Mouse (Mus musculus) neural tube, embryonic 14.5 days (tissue): ENCODE measurements at regions not wholly inside any gene's neighbourhood (a gene's known extent, or its start where the extent isn't known, plus 50 kb on each side); places are given as distances from the start of the nearest gene placed in this dataset.

Experiments
- ATAC-seq: fragments of 200-750 bp; cut with Nextera tagmentation; 2 replicates; pipeline ENCODE4 v1.8.0; 2017; ENCODE audit warnings: low read depth, mild to moderate bottlenecking, moderate TSS enrichment, moderate library complexity
- H3K27ac ChIP-seq: fragments of 300-500 bp; sonication (generic); 2 replicates; pipeline ENCODE4 v1.5.1; 2014; ENCODE audit warnings: low read depth, mild to moderate bottlenecking, control low read depth, low read length, moderate library complexity, mixed read lengths
- H3K27me3 ChIP-seq: fragments of 300-500 bp; sonication (generic); 2 replicates; pipeline ENCODE4 v1.6.1; 2014; ENCODE audit warnings: low read length; ENCODE audit not compliant: control insufficient read depth, insufficient read depth
- H3K36me3 ChIP-seq: fragments of 300-500 bp; sonication (generic); 2 replicates; pipeline ENCODE4 v1.6.1; 2014; ENCODE audit warnings: low read length, mixed read lengths; ENCODE audit not compliant: control insufficient read depth, insufficient read depth
- H3K4me1 ChIP-seq: fragments of 300-500 bp; sonication (generic); 2 replicates; pipeline ENCODE4 v1.6.1; 2014; ENCODE audit warnings: low read length; ENCODE audit not compliant: control insufficient read depth, insufficient read depth
- H3K4me2 ChIP-seq: fragments of 300-500 bp; sonication (generic); 2 replicates; pipeline ENCODE4 v1.6.1; 2014; ENCODE audit warnings: mild to moderate bottlenecking, low read depth, low read length, control low read depth
- H3K4me3 ChIP-seq: fragments of 300-500 bp; sonication (generic); 2 replicates; pipeline ENCODE4 v1.5.1; 2014; ENCODE audit warnings: low read depth, low read length, control low read depth, mixed read lengths
- H3K9ac ChIP-seq: fragments of 300-500 bp; sonication (generic); replicated peaks from 2 replicates; pipeline ENCODE4 v1.6.1; 2014; ENCODE audit warnings: low read depth, mild to moderate bottlenecking, control low read depth, low read length, mixed read lengths
- H3K9me3 ChIP-seq: fragments of 300-500 bp; sonication (generic); 2 replicates; pipeline ENCODE4 v1.6.1; 2016; ENCODE audit warnings: low read length; ENCODE audit not compliant: control insufficient read depth
- WGBS: fragments of 180-500 bp; shearing (Covaris S2); extraction: QIAGEN DNeasy Blood & Tissue Kit; methylation state at CpG from one replicate; pipeline ENCODE4 v1.1.7; 2014; 5-methylcytosine and 5-hydroxymethylcytosine counted together

DNA sequence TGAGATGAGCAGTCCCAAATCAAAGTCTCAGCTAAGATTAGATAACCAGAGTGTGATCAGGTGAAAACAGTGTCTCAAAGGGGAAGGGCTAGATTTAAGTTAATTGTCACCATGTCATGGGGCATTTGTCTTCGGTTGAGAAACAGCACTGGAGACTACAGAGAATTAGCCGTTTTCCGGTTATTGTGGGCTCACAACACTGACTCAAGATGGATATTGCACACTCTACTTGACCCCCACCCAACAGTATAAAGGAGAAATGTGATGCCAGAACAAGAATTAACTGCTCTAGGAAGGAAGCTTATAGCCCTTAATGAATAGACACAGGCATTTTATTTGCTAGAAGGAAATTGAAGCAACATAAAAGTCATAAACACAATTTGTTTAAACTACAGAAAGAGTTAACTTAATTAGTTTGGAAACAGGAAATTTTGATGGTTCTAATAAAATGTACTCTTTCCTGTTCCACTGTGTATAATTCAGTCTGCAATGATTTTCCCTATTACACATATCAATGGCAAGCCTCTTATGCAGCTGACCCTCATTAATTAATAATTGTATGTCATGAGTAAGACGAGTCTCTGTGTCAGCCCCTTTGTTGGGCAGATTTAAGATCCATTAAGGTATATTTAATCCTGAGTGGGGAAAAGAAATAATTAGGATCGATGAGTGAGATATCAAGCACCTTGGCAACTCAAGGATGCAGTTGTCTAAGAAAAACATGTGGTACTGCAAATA, 277.4 kb upstream of the Tmeff2 start:
- WGBS = 34% methylated on average over 5 of the region's 5 CpGs
- Histone ChIP-seq H3K4me1 (no peaks in the 10 kb centered on the region), H3K9me3 (no peaks in the 10 kb centered on the region), H3K36me3 (no peaks in the 10 kb centered on the region), H3K27me3 (no peaks in the 10 kb centered on the region), H3K4me2 (no peak overlapping the region), H3K9ac (no peak overlapping the region), H3K27ac (no peak overlapping the region), H3K4me3 (no peak overlapping the region)
- ATAC-seq = peak; percentile 60; the same call in 1 of the 2 replicates

DNA sequence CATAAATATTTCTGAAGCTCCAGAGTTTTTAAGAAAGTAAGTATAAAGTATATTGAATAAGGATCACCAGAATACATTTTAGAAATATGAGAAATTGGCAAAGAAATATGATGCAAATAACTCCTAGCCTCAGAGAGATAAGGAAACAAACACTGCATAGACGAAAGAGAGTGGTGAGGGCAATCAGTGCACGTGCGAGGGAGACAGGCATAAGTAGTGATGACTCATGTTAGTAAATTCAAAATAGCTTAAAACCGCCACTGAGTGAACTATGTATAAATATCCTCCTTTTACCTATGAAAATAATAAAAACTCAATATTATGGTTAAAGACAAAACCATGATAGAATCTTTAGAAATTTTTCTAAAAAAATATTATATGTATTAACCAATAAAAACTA, 271.4 kb upstream of the Tmeff2 start:
- Histone ChIP-seq H3K27ac (no peak overlapping the region), H3K4me3 (no peak overlapping the region), H3K27me3 (no peaks in the 10 kb centered on the region), H3K9me3 (no peaks in the 10 kb centered on the region), H3K4me2 (no peak overlapping the region), H3K9ac (no peak overlapping the region), H3K36me3 (no peaks in the 10 kb centered on the region), H3K4me1 (no peaks in the 10 kb centered on the region)
- ATAC-seq = no peak
- WGBS = 62% methylated on average over 4 of the region's 4 CpGs

DNA sequence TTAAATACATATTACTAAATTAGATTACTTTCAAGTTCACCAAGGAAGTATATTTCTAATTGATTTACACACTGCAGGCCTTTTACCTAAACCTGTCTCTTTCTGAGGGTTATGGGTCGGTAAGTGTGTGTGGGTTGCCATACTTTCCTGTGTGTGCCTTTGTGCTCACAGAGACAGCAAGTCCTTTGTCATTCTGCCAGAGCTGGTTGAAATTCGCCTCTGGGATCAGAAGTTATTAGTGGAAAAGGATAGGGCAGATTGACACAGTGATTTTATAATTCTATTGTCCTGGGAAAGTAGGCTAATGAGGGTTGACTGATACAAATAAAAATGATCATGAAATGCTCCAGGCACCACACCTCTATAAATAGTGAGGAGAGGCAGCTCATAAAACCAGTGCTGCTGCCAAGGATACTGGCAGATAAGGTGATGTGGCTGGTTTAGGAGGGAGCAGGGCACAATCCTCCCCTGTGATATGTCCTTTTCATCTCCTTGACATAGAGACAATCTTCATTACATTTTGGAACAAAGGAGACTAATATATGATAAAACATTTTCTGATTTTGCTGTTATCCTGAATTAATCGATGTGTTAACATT, 270.9 kb upstream of the Tmeff2 start:
- Histone ChIP-seq H3K9me3 (no peaks in the 10 kb centered on the region), H3K9ac (no peak overlapping the region), H3K4me1 (no peaks in the 10 kb centered on the region), H3K4me3 (no peak overlapping the region), H3K36me3 (no peaks in the 10 kb centered on the region), H3K4me2 (no peak overlapping the region), H3K27ac (no peak overlapping the region), H3K27me3 (no peaks in the 10 kb centered on the region)
- 46% methylated on average over 3 of the region's 3 CpGs for WGBS
- peak; percentile 81 for ATAC-seq

DNA sequence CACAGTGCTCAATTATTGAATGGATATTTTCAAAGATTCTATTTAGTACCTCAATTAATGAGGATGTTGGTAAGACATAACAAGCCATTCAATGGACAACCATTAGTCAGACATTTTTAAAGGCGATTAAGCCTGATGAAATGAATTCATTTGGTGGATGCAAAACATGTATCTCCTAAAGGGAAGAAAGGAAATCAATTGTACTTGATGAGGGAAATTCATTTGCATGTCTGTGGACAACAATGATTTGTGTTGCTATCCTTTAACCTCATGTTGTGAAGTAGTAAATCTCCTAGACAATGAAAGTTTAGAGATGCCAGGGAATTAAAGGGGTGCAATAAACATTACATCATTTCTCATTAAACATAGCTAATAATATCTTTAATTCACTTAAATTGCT, 262.5 kb upstream of the Tmeff2 start:
- Histone ChIP-seq H3K36me3 (no peaks in the 10 kb centered on the region), H3K27me3 (no peaks in the 10 kb centered on the region), H3K4me2 (no peak overlapping the region), H3K4me3 (no peak overlapping the region), H3K27ac (no peak overlapping the region), H3K4me1 (no peaks in the 10 kb centered on the region), H3K9ac (no peak overlapping the region), H3K9me3 (no peaks in the 10 kb centered on the region)
- no peak for ATAC-seq
- WGBS = 31% methylated on average over 1 of the region's 1 CpGs

DNA sequence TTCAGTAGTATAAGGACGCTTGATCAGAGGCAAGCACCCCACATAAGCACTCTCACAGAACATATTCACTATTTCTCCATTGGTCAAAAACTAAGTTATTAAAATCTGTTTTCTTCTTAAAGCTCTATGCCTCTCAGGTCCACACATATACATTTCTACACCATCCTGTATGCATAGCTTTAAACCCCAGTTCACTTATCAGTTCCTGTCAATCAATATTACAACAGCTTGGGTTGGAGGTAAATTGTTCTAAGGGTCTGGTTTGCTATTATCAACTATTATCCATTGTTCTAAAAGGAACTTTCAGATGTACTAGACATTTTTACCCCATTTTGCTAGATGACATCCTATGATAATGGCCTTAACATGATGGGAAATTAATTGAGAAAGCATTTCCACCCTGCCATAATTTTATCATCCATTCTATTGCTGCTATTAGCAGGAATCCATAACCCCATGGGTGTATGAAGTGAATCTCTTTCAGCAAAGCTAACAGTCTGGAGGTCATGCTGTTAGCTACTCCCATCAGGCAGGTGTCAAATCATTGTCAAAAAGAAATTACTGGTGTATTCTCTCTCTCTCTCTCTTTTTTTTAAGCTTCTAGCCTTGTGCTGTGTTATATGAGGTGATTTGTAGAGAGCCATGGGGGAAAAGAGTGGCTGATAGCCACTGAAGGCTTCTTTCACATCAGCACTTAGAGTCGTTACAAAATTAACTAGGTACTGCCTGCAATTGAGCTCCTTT, 253.3 kb upstream of the Tmeff2 start:
- no peaks in the 10 kb centered on the region for H3K4me1 ChIP-seq
- no peaks in the 10 kb centered on the region for H3K9me3 ChIP-seq
- no peak overlapping the region for H3K4me3 ChIP-seq
- 62% methylated on average over 2 of the region's 2 CpGs for WGBS
- no peak overlapping the region for H3K9ac ChIP-seq
- ATAC-seq = peak; percentile 71
- no peaks in the 10 kb centered on the region for H3K27me3 ChIP-seq
- no peaks in the 10 kb centered on the region for H3K36me3 ChIP-seq
- no peak overlapping the region for H3K27ac ChIP-seq
- no peak overlapping the region for H3K4me2 ChIP-seq

DNA sequence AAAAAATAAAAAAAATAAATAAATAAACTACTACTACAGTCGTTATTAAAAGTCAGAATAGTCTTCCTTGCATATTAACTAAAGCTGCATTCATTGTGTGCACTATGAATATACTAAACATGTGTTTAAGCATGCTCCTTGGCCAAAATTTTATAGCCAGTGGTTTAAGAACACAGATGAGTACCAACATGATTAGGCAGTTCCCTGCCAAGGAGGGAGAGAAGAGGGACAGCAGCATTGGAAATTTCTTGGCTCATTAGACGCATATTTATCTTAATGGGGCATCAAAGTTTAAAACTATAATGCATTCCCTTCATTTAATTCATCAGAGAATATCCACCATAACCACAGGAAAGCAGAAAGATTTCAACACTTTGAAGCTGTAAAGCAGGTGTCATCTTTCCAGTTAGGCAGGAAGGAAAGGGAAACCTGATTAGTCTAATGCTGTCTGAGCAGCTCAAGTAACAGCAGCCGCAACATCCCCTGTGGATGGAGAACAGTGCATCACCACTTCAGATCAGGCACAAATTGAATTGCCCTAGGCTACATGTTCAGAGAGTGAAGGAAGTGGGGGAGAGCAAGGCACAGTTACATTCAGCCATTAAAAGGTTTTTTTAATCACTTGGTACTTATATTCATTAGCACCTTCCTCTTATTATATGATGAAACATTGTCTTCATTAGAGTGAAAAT, 248.3 kb upstream of the Tmeff2 start:
- H3K9ac ChIP-seq = no peak overlapping the region
- WGBS = 47% methylated on average over 3 of the region's 3 CpGs
- H3K36me3 ChIP-seq = no peaks in the 10 kb centered on the region
- H3K4me1 ChIP-seq = no peaks in the 10 kb centered on the region
- H3K4me3 ChIP-seq = no peak overlapping the region
- no peaks in the 10 kb centered on the region for H3K9me3 ChIP-seq
- no peaks in the 10 kb centered on the region for H3K27me3 ChIP-seq
- H3K27ac ChIP-seq = no peak overlapping the region
- ATAC-seq = peak; percentile 93; the same call in 1 of the 2 replicates
- no peak overlapping the region for H3K4me2 ChIP-seq

DNA sequence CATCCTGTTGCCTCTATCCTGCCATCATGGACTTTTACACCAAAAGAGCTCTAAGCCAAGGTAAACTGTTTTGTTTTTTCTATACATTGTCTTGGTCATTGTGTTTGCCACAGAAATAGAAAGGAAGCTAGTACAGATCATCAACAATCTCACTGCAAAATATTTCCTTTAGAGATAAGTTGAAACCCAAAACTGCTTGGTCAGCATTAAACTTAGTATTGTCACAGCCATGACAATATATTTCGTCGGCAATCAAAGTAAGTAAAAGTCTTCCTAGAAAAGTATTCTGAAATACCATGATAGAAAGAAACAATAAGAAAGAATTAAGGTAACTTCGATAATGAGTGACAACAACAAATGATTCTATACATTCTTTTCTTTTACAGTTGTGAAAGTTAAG, 235.3 kb upstream of the Tmeff2 start:
- WGBS = 93% methylated on average over 3 of the region's 3 CpGs
- Histone ChIP-seq H3K27me3 (no peaks in the 10 kb centered on the region), H3K9me3 (no peaks in the 10 kb centered on the region), H3K9ac (no peak overlapping the region), H3K4me2 (no peak overlapping the region), H3K4me3 (no peak overlapping the region), H3K36me3 (no peaks in the 10 kb centered on the region), H3K4me1 (no peaks in the 10 kb centered on the region), H3K27ac (no peak overlapping the region)
- no peak for ATAC-seq

DNA sequence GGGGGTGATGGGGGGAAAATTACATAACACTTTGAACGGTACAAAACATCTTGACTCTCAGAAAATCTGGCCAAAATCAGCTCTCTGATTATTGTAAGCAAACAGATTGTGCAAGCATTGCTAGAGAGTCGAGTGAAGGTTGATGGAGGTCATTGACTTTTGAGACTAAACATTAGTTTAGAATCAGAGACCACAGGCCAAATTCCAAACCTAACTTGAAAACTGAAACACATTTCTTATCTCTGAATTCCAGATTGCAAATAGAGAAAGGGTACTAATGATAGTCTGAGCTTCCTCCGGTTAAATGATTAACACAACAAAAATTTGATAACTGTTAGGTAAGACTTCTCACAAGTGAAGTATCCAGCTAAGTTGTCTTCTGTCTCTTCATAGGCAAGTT, 217.5 kb upstream of the Tmeff2 start:
- H3K4me3 ChIP-seq = no peak overlapping the region
- H3K36me3 ChIP-seq = no peaks in the 10 kb centered on the region
- no peak overlapping the region for H3K9ac ChIP-seq
- H3K9me3 ChIP-seq = no peaks in the 10 kb centered on the region
- WGBS = 91% methylated on average over 3 of the region's 3 CpGs
- ATAC-seq = no peak
- no peaks in the 10 kb centered on the region for H3K4me1 ChIP-seq
- H3K4me2 ChIP-seq = no peak overlapping the region
- no peaks in the 10 kb centered on the region for H3K27me3 ChIP-seq
- no peak overlapping the region for H3K27ac ChIP-seq

DNA sequence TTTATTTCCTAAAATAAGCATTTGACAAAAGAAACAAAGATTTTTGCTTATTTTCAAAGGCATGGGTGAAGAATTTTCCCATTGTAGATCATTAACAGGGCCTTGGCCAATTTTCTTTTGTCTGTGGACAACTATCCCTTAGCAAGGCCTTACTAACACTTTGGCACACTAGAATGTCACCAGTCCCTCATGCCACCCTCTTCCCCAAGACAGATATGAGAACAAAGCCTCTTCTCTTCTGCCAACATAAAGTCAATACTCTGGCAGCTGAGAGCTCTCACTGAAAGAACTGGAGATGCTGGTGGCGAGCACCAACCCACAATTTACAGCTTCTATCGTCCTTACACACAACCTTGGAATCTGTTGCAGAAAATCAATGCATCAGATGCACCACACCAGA, 215.1 kb upstream of the Tmeff2 start:
- Histone ChIP-seq H3K9ac (no peak overlapping the region), H3K27ac (no peak overlapping the region; the same call in 1 of the 2 replicates), H3K4me3 (no peak overlapping the region), H3K4me2 (no peak overlapping the region), H3K27me3 (no peaks in the 10 kb centered on the region), H3K4me1 (no peaks in the 10 kb centered on the region), H3K36me3 (no peaks in the 10 kb centered on the region), H3K9me3 (no peaks in the 10 kb centered on the region)
- ATAC-seq = no peak
- WGBS = 33% methylated on average over 2 of the region's 2 CpGs
